7 mouse cellular contexts compared by ENCODE assay signal in genomic region chr3:94658740-94659095, GRCm38 (mm10). TPM values are rescaled to one million over a fixed set of nuclear protein-coding genes. Genes with fewer than 3 reads are reported as not detected.
DNase-seq lines count a peak whose midpoint lies in the region; ATAC-seq and TF ChIP-seq lines count a peak whose summit lies in the region.
"Not testable (repeated sequence)": the region's sequence is repeated elsewhere in the genome, so short reads cannot be mapped to it uniquely, and the experiment has no call there.

Gene Tuft1, minus strand, starts transcription at chr3:94658872.

- DNase-seq in forebrain, embryonic 11.5 days (ENCODE audit: low spot score); midbrain, embryonic 11.5 days (ENCODE audit: low spot score, missing footprints): not testable (repeated sequence)

- not testable (repeated sequence) for H3K27me3 ChIP-seq in forebrain, embryonic 11.5 days (ENCODE audit: control insufficient read depth, insufficient read depth, low read length); heart, embryonic 14.5 days (ENCODE audit: control insufficient read depth, insufficient read depth, low read length); kidney, embryonic 14.5 days (ENCODE audit: control insufficient read depth, insufficient read depth, low read length); limb, embryonic 13.5 days; midbrain, embryonic 11.5 days (ENCODE audit: control insufficient read depth, insufficient read depth, low read length); small intestine, adult 2 months (ENCODE audit: control insufficient read depth, insufficient read depth, low read length)

- not testable (repeated sequence) for H3K27ac ChIP-seq in bone marrow macrophage, adult 2 months (ENCODE audit: insufficient read depth, low read depth, low read length); forebrain, embryonic 11.5 days (ENCODE audit: low read depth, low read length); kidney, embryonic 14.5 days (ENCODE audit: low read depth, low read length); limb, embryonic 13.5 days; midbrain, embryonic 11.5 days (ENCODE audit: low read depth, low read length)
- H3K27ac ChIP-seq in heart, embryonic 14.5 days (replicated peaks in 1 of 2; ENCODE audit: control insufficient read depth in 1 of 2, insufficient read depth in 1 of 2, low read depth in 2 of 2, low read length in 2 of 2), result 0 out of 4 replicates have a peak within 1 kb of the TSS, but pooled peaks of 1 of the 2 experiments have one; percentile 10
- H3K27ac ChIP-seq in small intestine, adult 2 months (ENCODE audit: insufficient read depth, low read depth, low read length), result peak within 1 kb of the TSS; percentile 81

- peak within 1 kb of the TSS; percentile 0; the same call in 1 of the 2 replicates for H3K9ac ChIP-seq in forebrain, embryonic 11.5 days (ENCODE audit: low read length)
- H3K9ac ChIP-seq in heart, embryonic 14.5 days (ENCODE audit: low read length), result peak within 1 kb of the TSS; percentile 67
- H3K9ac ChIP-seq in kidney, embryonic 14.5 days (ENCODE audit: low read depth, low read length), result peak within 1 kb of the TSS; percentile 53
- peak within 1 kb of the TSS; percentile 54 for H3K9ac ChIP-seq in limb, embryonic 13.5 days
- not testable (repeated sequence) for H3K9ac ChIP-seq in midbrain, embryonic 11.5 days (ENCODE audit: low read length)

- peak; percentile 92 for ATAC-seq in forebrain, embryonic 11.5 days (replicated peaks; ENCODE audit: low FRiP score)
- peak; percentile 88 for ATAC-seq in heart, embryonic 14.5 days (ENCODE audit: insufficient number of reproducible peaks, insufficient read depth, low FRiP score, low read depth)
- ATAC-seq in kidney, embryonic 14.5 days (ENCODE audit: low FRiP score, low TSS enrichment), result peak; percentile 93
- peak; percentile 93 for ATAC-seq in limb, embryonic 13.5 days (ENCODE audit: low FRiP score, low read depth)
- peak; percentile 94 for ATAC-seq in midbrain, embryonic 11.5 days (ENCODE audit: low FRiP score)

- H3K9me3 ChIP-seq in forebrain, embryonic 11.5 days (ENCODE audit: control insufficient read depth, low read length); heart, embryonic 14.5 days (ENCODE audit: control insufficient read depth, low read length); kidney, embryonic 14.5 days (ENCODE audit: control insufficient read depth, low read length); limb, embryonic 13.5 days; midbrain, embryonic 11.5 days (ENCODE audit: control insufficient read depth, low read length): not testable (repeated sequence)

- 2% methylated on average over 14 of the region's 33 CpGs for WGBS in forebrain, embryonic 11.5 days
- WGBS in heart, embryonic 14.5 days, result 0% methylated on average over 15 of the region's 33 CpGs
- 0% methylated on average over 17 of the region's 33 CpGs for WGBS in kidney, embryonic 14.5 days
- 0% methylated on average over 19 of the region's 33 CpGs for WGBS in limb, embryonic 13.5 days
- under 1% methylated on average over 17 of the region's 33 CpGs for WGBS in midbrain, embryonic 11.5 days
- WGBS in small intestine, adult 2 months, result 0% methylated on average over 22 of the region's 33 CpGs

- not testable (repeated sequence) for H3K4me1 ChIP-seq in bone marrow macrophage, adult 2 months (ENCODE audit: control insufficient read depth, insufficient read depth, low read length); forebrain, embryonic 11.5 days (replicated peaks; ENCODE audit: control insufficient read depth, insufficient read depth, low read length); heart, embryonic 14.5 days (ENCODE audit: control insufficient read depth in 2 of 2, insufficient read depth in 2 of 2, low read length in 2 of 2); kidney, embryonic 14.5 days (ENCODE audit: control insufficient read depth, insufficient read depth, low read length); midbrain, embryonic 11.5 days (ENCODE audit: control insufficient read depth, insufficient read depth, low read length); small intestine, adult 2 months (ENCODE audit: control insufficient read depth, insufficient read depth, insufficient read length, low read length)
- H3K4me1 ChIP-seq in limb, embryonic 13.5 days, result peaks cover 10% of the 10 kb centered on the region

- H3K4me2 ChIP-seq in forebrain, embryonic 11.5 days (ENCODE audit: low read depth, low read length, severe bottlenecking), result peak within 1 kb of the TSS; percentile 59
- H3K4me2 ChIP-seq in heart, embryonic 14.5 days (ENCODE audit: low read length), result peak within 1 kb of the TSS; percentile 72
- peak within 1 kb of the TSS; percentile 69 for H3K4me2 ChIP-seq in kidney, embryonic 14.5 days (replicated peaks; ENCODE audit: low read depth, low read length)
- H3K4me2 ChIP-seq in limb, embryonic 13.5 days (replicated peaks), result peak within 1 kb of the TSS; percentile 71
- H3K4me2 ChIP-seq in midbrain, embryonic 11.5 days, result peak within 1 kb of the TSS; percentile 52

- not testable (repeated sequence) for TF ChIP-seq CTCF in bone marrow macrophage, adult 2 months (IDR thresholded peaks at IDR 0.05; ENCODE audit: low read depth, low read length); small intestine, adult 2 months (IDR thresholded peaks at IDR 0.05; ENCODE audit: extremely low read depth, insufficient read length, insufficient replicate concordance, low read depth, low read length)

- peak within 1 kb of the TSS; percentile 68 for H3K4me3 ChIP-seq in bone marrow macrophage, adult 2 months (ENCODE audit: insufficient read depth, low read length)
- peak within 1 kb of the TSS; percentile 30 for H3K4me3 ChIP-seq in forebrain, embryonic 11.5 days (ENCODE audit: low read depth, low read length)
- peak within 1 kb of the TSS; percentile 44 to 48 for H3K4me3 ChIP-seq in heart, embryonic 14.5 days (ENCODE audit: control insufficient read depth in 1 of 2, insufficient read depth in 1 of 2, low read depth in 1 of 2, low read length in 2 of 2)
- peak within 1 kb of the TSS; percentile 41 for H3K4me3 ChIP-seq in kidney, embryonic 14.5 days (ENCODE audit: low read length)
- H3K4me3 ChIP-seq in limb, embryonic 13.5 days, result peak within 1 kb of the TSS; percentile 43
- peak within 1 kb of the TSS; percentile 32 for H3K4me3 ChIP-seq in midbrain, embryonic 11.5 days (ENCODE audit: low read depth, low read length)
- peak within 1 kb of the TSS; percentile 86 for H3K4me3 ChIP-seq in small intestine, adult 2 months (ENCODE audit: low read depth, low read length)

- H3K36me3 ChIP-seq in forebrain, embryonic 11.5 days (ENCODE audit: control insufficient read depth, insufficient read depth, low read length); heart, embryonic 14.5 days (ENCODE audit: control insufficient read depth, insufficient read depth, low read length); kidney, embryonic 14.5 days (ENCODE audit: control insufficient read depth, insufficient read depth, low read length); limb, embryonic 13.5 days; midbrain, embryonic 11.5 days (ENCODE audit: control insufficient read depth, insufficient read depth, low read length); small intestine, adult 2 months (ENCODE audit: control insufficient read depth, insufficient read depth, low read length): not testable (repeated sequence)

- not testable (repeated sequence) for TF ChIP-seq POLR2A in bone marrow macrophage, adult 2 months (IDR thresholded peaks at IDR 0.05; ENCODE audit: borderline replicate concordance, low read depth, low read length); small intestine, adult 2 months (IDR thresholded peaks at IDR 0.05; ENCODE audit: low read depth, low read length)

RNA-seq across cellular contexts. Expression of gene Tuft1, which starts in this region (rescaled TPM):
- 6.2 and 6.7 TPM in 2 replicates for polyA plus RNA-seq in bone marrow macrophage, adult 2 months (2012; ENCODE audit: insufficient read depth, insufficient read length, missing spikeins)
- 3.8 and 3.9 TPM in 2 replicates for polyA plus RNA-seq in forebrain, embryonic 11.5 days (2014; fragmentation: Nextera tagmentation; extraction: Ambion mirVana)
- 7.1 and 7.2 TPM in 2 replicates for polyA plus RNA-seq in heart, embryonic 14.5 days (2014; fragmentation: Nextera tagmentation; extraction: Ambion mirVana)
- polyA plus RNA-seq in kidney, embryonic 14.5 days (2014; fragmentation: Nextera tagmentation; extraction: Ambion mirVana), result 5.0 and 6.7 TPM in 2 replicates
- polyA plus RNA-seq in limb, embryonic 13.5 days (2015; fragmentation: Nextera tagmentation; extraction: Ambion mirVana), result 4.9 and 5.3 TPM in 2 replicates
- polyA plus RNA-seq in midbrain, embryonic 11.5 days (2014; fragmentation: Nextera tagmentation; extraction: Ambion mirVana), result 4.2 and 4.5 TPM in 2 replicates
- 11.1 and 47.4 TPM in 2 replicates for polyA plus RNA-seq in small intestine, adult 2 months (2012; rRNA removed)

Comparison
In these comparisons a context has a peak if more than half of its experiments do, and no peak if none do; other contexts are left out.
1. H3K4me3 ChIP-seq: peak in every context shown above with its lines; median percentile 86 in small intestine, adult 2 months; 68 in bone marrow macrophage, adult 2 months; 46 in heart, embryonic 14.5 days; 43 in limb, embryonic 13.5 days; 41 in kidney, embryonic 14.5 days; 32 in midbrain, embryonic 11.5 days; 30 in forebrain, embryonic 11.5 days.